Mouse (Mus musculus) gastrocnemius, postnatal 10 days (tissue): ENCODE data around the gene Sel1l2. TPM values are rescaled to one million over a fixed set of nuclear protein-coding genes. Genes with fewer than 3 reads are reported as not detected.

Experiments used
- DNase-seq: peaks from one replicate; pipeline ENCODE4 v3.0.0; 2021; ENCODE audit warnings: mixed read lengths
- long read RNA-seq, 2 experiments: library from polyadenylated mRNA; stranded (forward); transcript quantifications; one replicate each; pipeline ENCODE4 v2.0.0; 2021
- total RNA-seq, 2 experiments: library from RNA; stranded (reverse); gene quantifications; 2 replicates each; pipeline ENCODE4 v1.2.3; 2021

Sel1l2 gene
- total RNA-seq = under 1 TPM; 0.09 to 0.27 TPM
- long read RNA-seq, experiment 1 = 0 reads
- long read RNA-seq, experiment 2 = 0 reads

GRCm38 (mm10) chr2:140389525-140389924 lies at the start of gene Sel1l2:
Gene Sel1l2 (minus strand): TSS chr2:140389706.
- no peak for DNase-seq

- no peak for DNase-seq
These were observed 49.6 kb upstream of the Sel1l2 start for GRCm38 (mm10) chr2:140439081-140439480.

GRCm38 (mm10) chr2:140427283-140427682 lies 37.8 kb upstream of the Sel1l2 start:
- no peak for DNase-seq

- DNase-seq = no peak
These were observed 36.3 kb upstream of the Sel1l2 start for GRCm38 (mm10) chr2:140425844-140426243.

- DNase-seq = peak; percentile 31
These were observed 6.3 kb upstream of the Sel1l2 start for GRCm38 (mm10) chr2:140395744-140396231.

GRCm38 (mm10) chr2:140395179-140395578 lies 5.7 kb upstream of the Sel1l2 start, which contains the start of gene Macrod2:
Gene Macrod2 (plus strand): TSS chr2:140395309.
- DNase-seq = peak; percentile 98

- no peak for DNase-seq
These were observed 24.7 kb downstream of the Sel1l2 start for GRCm38 (mm10) chr2:140364804-140365203.

GRCm38 (mm10) chr2:140359905-140360304 lies 29.6 kb downstream of the Sel1l2 start:
- no peak for DNase-seq

GRCm38 (mm10) chr2:140342394-140342793 lies 47.1 kb downstream of the Sel1l2 start:
- no peak for DNase-seq

GRCm38 (mm10) chr2:140330508-140331306 lies 58.8 kb downstream of the Sel1l2 start:
- no peak for DNase-seq

GRCm38 (mm10) chr2:140302976-140303708 lies 86.4 kb downstream of the Sel1l2 start:
- DNase-seq = no peak

- DNase-seq = no peak
These were observed 92.4 kb downstream of the Sel1l2 start for GRCm38 (mm10) chr2:140297155-140297554.

GRCm38 (mm10) chr2:140293820-140294219 lies 95.7 kb downstream of the Sel1l2 start:
- DNase-seq = no peak

- DNase-seq = no peak
These were observed 108.7 kb downstream of the Sel1l2 start for GRCm38 (mm10) chr2:140280808-140281207.

- no peak for DNase-seq
These were observed 133.8 kb downstream of the Sel1l2 start for GRCm38 (mm10) chr2:140255595-140256141.

- no peak for DNase-seq
These were observed 135.2 kb downstream of the Sel1l2 start for GRCm38 (mm10) chr2:140254256-140254655.

GRCm38 (mm10) chr2:140243105-140243504 lies 146.4 kb downstream of the Sel1l2 start:
- DNase-seq = no peak

- no peak for DNase-seq
These were observed 147.1 kb downstream of the Sel1l2 start for GRCm38 (mm10) chr2:140242398-140242797.

- DNase-seq = no peak
These were observed 152.3 kb downstream of the Sel1l2 start for GRCm38 (mm10) chr2:140237245-140237644.

GRCm38 (mm10) chr2:140230295-140230694 lies 159.2 kb downstream of the Sel1l2 start:
- DNase-seq = no peak

GRCm38 (mm10) chr2:140220325-140220724 lies 169.2 kb downstream of the Sel1l2 start:
- no peak for DNase-seq

- no peak for DNase-seq
These were observed 173.5 kb downstream of the Sel1l2 start for GRCm38 (mm10) chr2:140215965-140216364.

GRCm38 (mm10) chr2:140215415-140215814 lies 174.1 kb downstream of the Sel1l2 start:
- no peak for DNase-seq
